Mouse (Mus musculus) liver, embryonic 12.5 days (tissue): ENCODE data around the gene Gpr35. TPM values are rescaled to one million over a fixed set of nuclear protein-coding genes. Genes with fewer than 3 reads are reported as not detected.

Source experiments
- ATAC-seq: fragments of 200-750 bp; cut with Nextera tagmentation; 2 replicates; pipeline ENCODE4 v1.8.0; 2017; ENCODE audit warnings: moderate number of reproducible peaks, mild to moderate bottlenecking, moderate library complexity
- H3K27ac ChIP-seq: fragments of 300-500 bp; sonication (generic); 2 replicates; pipeline ENCODE4 v1.5.1; 2016; ENCODE audit warnings: mild to moderate bottlenecking
- H3K27me3 ChIP-seq: fragments of 300-500 bp; sonication (generic); replicated peaks from 2 replicates; pipeline ENCODE4 v1.6.1; 2016; ENCODE audit warnings: mild to moderate bottlenecking, moderate library complexity
- H3K36me3 ChIP-seq: fragments of 300-500 bp; sonication (generic); 2 replicates; pipeline ENCODE4 v1.6.1; 2016; ENCODE audit warnings: mild to moderate bottlenecking, moderate library complexity
- H3K4me1 ChIP-seq: fragments of 300-500 bp; sonication (generic); 2 replicates; pipeline ENCODE4 v1.6.1; 2016
- H3K4me2 ChIP-seq: fragments of 300-500 bp; sonication (generic); 2 replicates; pipeline ENCODE4 v1.6.1; 2016; ENCODE audit warnings: mild to moderate bottlenecking, moderate library complexity
- H3K4me3 ChIP-seq: fragments of 300-500 bp; sonication (generic); 2 replicates; pipeline ENCODE4 v1.5.1; 2016; ENCODE audit warnings: mild to moderate bottlenecking, moderate library complexity
- H3K9ac ChIP-seq: fragments of 300-500 bp; sonication (generic); 2 replicates; pipeline ENCODE4 v1.6.1; 2016; ENCODE audit warnings: mild to moderate bottlenecking, moderate library complexity
- H3K9me3 ChIP-seq: fragments of 300-500 bp; sonication (generic); replicated peaks from 2 replicates; pipeline ENCODE4 v1.6.1; 2016; ENCODE audit warnings: mild to moderate bottlenecking, moderate library complexity
- WGBS: fragments of 180-500 bp; shearing (Covaris S2); methylation state at CpG from one replicate; pipeline ENCODE4 v1.1.7; 2016; ENCODE audit not compliant: insufficient replicate concordance; 5-methylcytosine and 5-hydroxymethylcytosine counted together
- polyA plus RNA-seq: library from polyadenylated mRNA; unstranded; fragments of >200 nt; fragmentation: Nextera tagmentation; extraction: Ambion mirVana; gene quantifications from 2 replicates; pipeline ENCODE4 v1.2.1, GENCODE M21; 2016

Gpr35 gene
- 0.36 and 0.51 TPM in 2 replicates for polyA plus RNA-seq

GRCm38 (mm10) chr1:92950607-92951006, at the start of gene Gpr35:
Gpr35 (plus strand) TSS chr1:92950865.
- Histone ChIP-seq H3K9me3 (no peaks in the 10 kb centered on the region), H3K27ac (no peak within 1 kb of the TSS), H3K36me3 (peaks cover 30% of the 10 kb centered on the region), H3K27me3 (no peaks in the 10 kb centered on the region), H3K4me1 (no peaks in the 10 kb centered on the region), H3K4me2 (no peak within 1 kb of the TSS), H3K4me3 (no peak within 1 kb of the TSS), H3K9ac (no peak within 1 kb of the TSS)
- no peak for ATAC-seq
- 55% methylated on average over 5 of the region's 5 CpGs for WGBS

- H3K27ac ChIP-seq = no peak within 1 kb of the TSS
- H3K4me1 ChIP-seq = peaks cover 18% of the 10 kb centered on the region
- H3K9ac ChIP-seq = no peak within 1 kb of the TSS
- H3K27me3 ChIP-seq = peaks cover 39% of the 10 kb centered on the region
- WGBS = 5% methylated on average over 15 of the region's 15 CpGs
- peak within 1 kb of the TSS; percentile 29 for H3K4me2 ChIP-seq
- no peaks in the 10 kb centered on the region for H3K9me3 ChIP-seq
- no peaks in the 10 kb centered on the region for H3K36me3 ChIP-seq
- no peak for ATAC-seq
- no peak within 1 kb of the TSS for H3K4me3 ChIP-seq
Measured at GRCm38 (mm10) chr1:92902786-92903185, 47.9 kb upstream of the Gpr35 start, which contains the start of gene Ankmy1. Ankmy1 (minus strand) TSS chr1:92902906.

DNA sequence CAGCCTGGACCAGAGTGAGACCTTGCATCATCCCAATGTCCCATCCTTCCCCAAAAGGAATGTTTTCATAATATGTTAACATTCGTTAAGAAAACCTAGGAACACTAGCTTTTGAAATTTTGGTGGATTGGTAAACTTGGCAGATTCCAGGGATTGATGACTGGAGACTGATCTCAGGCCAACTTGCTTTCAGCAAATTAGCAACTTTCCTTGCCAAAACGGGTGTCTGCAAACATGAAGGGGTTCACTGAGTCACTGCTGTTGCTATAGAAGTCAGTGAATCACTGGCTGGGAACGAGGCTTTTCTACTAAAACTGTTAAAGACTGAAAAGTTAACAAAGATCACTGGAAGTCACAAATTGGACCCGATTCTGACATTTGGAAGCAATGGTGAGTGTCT, 47.0 kb upstream of the Gpr35 start:
- H3K27me3 ChIP-seq = peaks cover 39% of the 10 kb centered on the region
- H3K27ac ChIP-seq = no peak overlapping the region
- H3K4me2 ChIP-seq = no peak overlapping the region
- ATAC-seq = no peak
- no peak overlapping the region for H3K4me3 ChIP-seq
- 61% methylated on average over 4 of the region's 4 CpGs for WGBS
- H3K4me1 ChIP-seq = peaks cover 27% of the 10 kb centered on the region
- no peak overlapping the region for H3K9ac ChIP-seq
- no peaks in the 10 kb centered on the region for H3K36me3 ChIP-seq
- no peaks in the 10 kb centered on the region for H3K9me3 ChIP-seq

- Histone ChIP-seq H3K27me3 (peaks cover 34% of the 10 kb centered on the region), H3K4me2 (peak overlapping the region; percentile 91), H3K4me3 (no peak overlapping the region), H3K4me1 (peaks cover 45% of the 10 kb centered on the region), H3K27ac (no peak overlapping the region), H3K36me3 (no peaks in the 10 kb centered on the region), H3K9ac (no peak overlapping the region), H3K9me3 (no peaks in the 10 kb centered on the region)
- WGBS = 64% methylated on average over 2 of the region's 2 CpGs
- no peak for ATAC-seq
Measured at GRCm38 (mm10) chr1:92905703-92906310, 44.9 kb upstream of the Gpr35 start.

- ATAC-seq = peak; percentile 91
- Histone ChIP-seq H3K4me2 (peak within 1 kb of the TSS; percentile 91), H3K4me1 (peaks cover 54% of the 10 kb centered on the region), H3K9me3 (no peaks in the 10 kb centered on the region), H3K4me3 (peak within 1 kb of the TSS; percentile 80), H3K9ac (peak within 1 kb of the TSS; percentile 80), H3K36me3 (no peaks in the 10 kb centered on the region), H3K27me3 (peaks cover 22% of the 10 kb centered on the region), H3K27ac (peak within 1 kb of the TSS; percentile 89)
- 1% methylated on average over 81 of the region's 81 CpGs for WGBS
Measured at GRCm38 (mm10) chr1:92906779-92907631, 43.7 kb upstream of the Gpr35 start, which contains the start of gene Dusp28. Dusp28 (plus strand) TSS chr1:92906981.

DNA sequence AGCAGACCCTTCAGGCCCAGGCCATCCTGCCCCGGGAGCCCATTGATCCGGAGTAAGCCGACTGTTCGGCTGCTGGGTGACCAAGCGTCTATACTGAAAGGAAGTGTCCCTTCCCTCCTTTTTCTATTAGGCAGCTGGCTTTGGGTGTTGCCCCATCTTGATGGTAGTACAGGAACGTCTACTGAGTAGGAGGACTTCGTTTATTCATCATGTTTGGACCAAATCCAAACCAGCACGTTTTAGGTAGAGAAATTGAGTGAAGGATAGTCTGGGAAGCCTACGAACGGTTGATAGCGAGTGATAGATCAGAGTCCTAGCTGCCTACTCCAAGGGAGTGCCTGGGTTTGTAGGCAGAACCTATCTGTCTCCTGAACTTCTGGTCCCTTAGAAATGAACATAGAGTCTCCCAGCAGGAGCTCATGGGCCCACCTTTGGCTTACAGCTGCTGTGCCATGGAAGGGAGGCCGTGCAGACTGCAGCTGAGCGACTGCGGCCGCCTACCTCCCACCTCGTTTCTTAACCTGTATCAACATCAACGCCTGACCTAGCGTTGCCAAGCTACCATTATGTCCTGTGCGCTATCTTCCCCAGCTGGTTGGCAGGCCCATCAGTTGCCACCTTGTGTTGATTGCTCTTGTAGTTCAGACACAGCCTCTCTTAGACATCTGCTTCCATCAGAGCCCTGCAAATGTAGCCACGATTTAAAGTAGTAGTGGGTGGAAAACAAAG, 42.9 kb upstream of the Gpr35 start:
- H3K4me1 ChIP-seq = peaks cover 59% of the 10 kb centered on the region
- no peaks in the 10 kb centered on the region for H3K36me3 ChIP-seq
- H3K4me3 ChIP-seq = peak overlapping the region; percentile 80
- no peaks in the 10 kb centered on the region for H3K9me3 ChIP-seq
- ATAC-seq = peak; percentile 26
- WGBS = 41% methylated on average over 20 of the region's 20 CpGs
- peak overlapping the region; percentile 80 for H3K9ac ChIP-seq
- H3K27ac ChIP-seq = peak overlapping the region; percentile 89
- peak overlapping the region; percentile 91 for H3K4me2 ChIP-seq
- H3K27me3 ChIP-seq = peaks cover 14% of the 10 kb centered on the region

- Histone ChIP-seq H3K4me3 (no peak overlapping the region), H3K4me2 (no peak overlapping the region), H3K9me3 (no peaks in the 10 kb centered on the region), H3K27ac (no peak overlapping the region), H3K9ac (no peak overlapping the region), H3K27me3 (peaks cover 8% of the 10 kb centered on the region), H3K4me1 (peaks cover 58% of the 10 kb centered on the region), H3K36me3 (peaks cover 7% of the 10 kb centered on the region)
- ATAC-seq = no peak
- 81% methylated on average over 3 of the region's 3 CpGs for WGBS
Measured at GRCm38 (mm10) chr1:92908664-92909063, 42.0 kb upstream of the Gpr35 start.

GRCm38 (mm10) chr1:92909068-92909467, 41.6 kb upstream of the Gpr35 start:
- WGBS = 51% methylated on average over 4 of the region's 4 CpGs
- peaks cover 58% of the 10 kb centered on the region for H3K4me1 ChIP-seq
- ATAC-seq = no peak

DNA sequence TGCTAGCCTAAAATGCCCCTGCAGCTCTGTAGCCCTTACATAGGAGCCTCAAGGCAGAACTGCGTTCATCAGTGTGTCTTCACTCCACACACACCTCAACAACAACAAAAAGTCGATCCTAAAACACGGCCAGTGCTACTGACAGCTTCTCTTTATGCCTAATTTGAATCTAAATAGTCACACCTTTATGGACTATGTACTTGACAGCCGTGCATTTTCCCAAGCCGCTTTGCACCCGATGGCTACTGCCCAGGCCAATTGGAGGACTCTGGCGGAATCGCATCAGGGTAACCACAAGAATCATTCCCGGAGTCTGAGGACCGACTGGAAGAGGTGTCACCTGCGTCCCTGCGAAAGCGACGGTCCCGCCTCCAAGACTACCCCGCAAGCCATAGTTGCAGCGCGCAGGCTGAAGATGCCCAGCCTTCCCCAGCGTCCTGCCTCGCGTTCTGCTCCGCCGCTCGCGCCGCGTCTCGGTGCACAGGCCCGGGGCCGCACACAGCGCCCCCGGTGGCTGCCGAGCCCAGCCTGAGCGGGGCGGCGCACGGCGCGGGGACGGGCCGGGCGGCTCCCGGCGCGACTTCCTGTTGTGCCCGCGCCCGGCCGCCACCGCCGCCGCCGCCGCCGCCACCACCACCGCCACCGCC, 40.3 kb upstream of the Gpr35 start, which contains the start of gene Rnpepl1:
Gene Rnpepl1, plus strand, starts transcription at position 545 of the 647 bp plus-strand sequence.
- under 1% methylated on average over 44 of the region's 57 CpGs for WGBS
- peak within 1 kb of the TSS; percentile 99 for H3K4me2 ChIP-seq
- peak within 1 kb of the TSS; percentile 85 for H3K27ac ChIP-seq
- H3K9me3 ChIP-seq = no peaks in the 10 kb centered on the region
- H3K4me3 ChIP-seq = peak within 1 kb of the TSS; percentile 84
- H3K9ac ChIP-seq = peak within 1 kb of the TSS; percentile 87
- H3K4me1 ChIP-seq = peaks cover 58% of the 10 kb centered on the region
- H3K27me3 ChIP-seq = peaks cover 8% of the 10 kb centered on the region
- peak; percentile 67 for ATAC-seq
- peaks cover 24% of the 10 kb centered on the region for H3K36me3 ChIP-seq

More at GRCm38 (mm10) chr1:92909068-92909467, 41.6 kb upstream of the Gpr35 start:
- Histone ChIP-seq H3K36me3 (peaks cover 11% of the 10 kb centered on the region), H3K4me2 (no peak overlapping the region), H3K27me3 (peaks cover 8% of the 10 kb centered on the region), H3K9ac (no peak overlapping the region), H3K4me3 (no peak overlapping the region), H3K27ac (no peak overlapping the region), H3K9me3 (no peaks in the 10 kb centered on the region)

GRCm38 (mm10) chr1:92910925-92911720, 39.5 kb upstream of the Gpr35 start:
- H3K9me3 ChIP-seq = no peaks in the 10 kb centered on the region
- H3K4me3 ChIP-seq = peak overlapping the region; percentile 84
- peaks cover 32% of the 10 kb centered on the region for H3K36me3 ChIP-seq
- ATAC-seq = peak; percentile 11; the same call in 1 of the 2 replicates
- H3K27ac ChIP-seq = peak overlapping the region; percentile 85
- 2% methylated on average over 71 of the region's 85 CpGs for WGBS
- H3K4me2 ChIP-seq = peak overlapping the region; percentile 99
- H3K9ac ChIP-seq = peak overlapping the region; percentile 87
- H3K4me1 ChIP-seq = peaks cover 57% of the 10 kb centered on the region
- H3K27me3 ChIP-seq = peaks cover 8% of the 10 kb centered on the region
